Mouse (Mus musculus) E14TG2a.4 (cell line): ENCODE results near the gene Pllp.

Source experiments
- CTCF ChIP-seq: conservative IDR thresholded peaks from 2 replicates; pipeline ENCODE4 v1.5.1; 2014; ENCODE audit warnings: low read length
- NANOG ChIP-seq: IDR thresholded peaks from 2 replicates; pipeline ENCODE4 v1.6.1; 2014; ENCODE audit warnings: borderline replicate concordance, low read length, mixed read lengths
- POU5F1 ChIP-seq: IDR thresholded peaks from 2 replicates; pipeline ENCODE4 v1.6.1; 2014; ENCODE audit warnings: low read length, borderline replicate concordance

GRCm38 (mm10) chr8:94705581-94706245 lies 9.6 kb upstream of the Pllp start:
- TF ChIP-seq CTCF (no peak), POU5F1 (no peak), NANOG (no peak)
